Mouse (Mus musculus) heart, postnatal 14 days (tissue): ENCODE results near the gene Kdm1b. TPM values are rescaled to one million over a fixed set of nuclear protein-coding genes. Genes with fewer than 3 reads are reported as not detected.

Experiments
- total RNA-seq, 2 experiments: library from RNA; stranded (reverse); gene quantifications; 2 replicates each; pipeline ENCODE4 v1.2.3; 2021

The Kdm1b gene
- total RNA-seq, 2 experiments from 2014 or later, result 7.6 to 8.5 TPM

Other genes with a start within 250 kb of the Kdm1b start
- gene Kif13a, start 113.6 kb upstream of the Kdm1b start, total RNA-seq, result 100 to 1,000 TPM in 1 of 2 experiments, 10 to 100 TPM in 1; 95.6 to 104 TPM
- gene Nhlrc1, start 28.6 kb upstream of the Kdm1b start, total RNA-seq, result 1 to 10 TPM; 3.8 to 4.1 TPM
- gene Tpmt, start 1.2 kb downstream of the Kdm1b start, total RNA-seq, result 1 to 10 TPM; 6.1 to 6.7 TPM
- gene Dek, start 62.7 kb downstream of the Kdm1b start, total RNA-seq, result 10 to 100 TPM; 38.3 to 41.2 TPM
- 10 to 100 TPM; 16.5 to 19.8 TPM for gene Rnf144b, start 79.2 kb downstream of the Kdm1b start, total RNA-seq